Mouse (Mus musculus) layer of hippocampus, adult 18-20 months (tissue): Measurements from ENCODE around the gene Znrd1as. TPM values are rescaled to one million over a fixed set of nuclear protein-coding genes. Genes with fewer than 3 reads are reported as not detected.
A peak's percentile ranks its signal among the peaks of the same experiment; 100 is the strongest.

Source experiments
- DNase-seq, 2 experiments: peaks; one replicate each; pipeline ENCODE4 v3.0.0; 2022; ENCODE audit warnings: low spot score in 2 of 2
- long read RNA-seq: library from polyadenylated mRNA; stranded (forward); transcript quantifications from one replicate; pipeline ENCODE4 v2.0.0, GENCODE M21; 2021
- total RNA-seq, 2 experiments: library from RNA; stranded (reverse); gene quantifications; 2 replicates each; pipeline ENCODE4 v1.2.3; 2021

Gene Znrd1as
- 1 to 10 TPM; 5.6 to 7.2 TPM for total RNA-seq
- long read RNA-seq, partial matches to known transcripts, result 0 of 1 reads
- long read RNA-seq, other reads (novel, unspliced or antisense), result 0 of 1 reads

DNA sequence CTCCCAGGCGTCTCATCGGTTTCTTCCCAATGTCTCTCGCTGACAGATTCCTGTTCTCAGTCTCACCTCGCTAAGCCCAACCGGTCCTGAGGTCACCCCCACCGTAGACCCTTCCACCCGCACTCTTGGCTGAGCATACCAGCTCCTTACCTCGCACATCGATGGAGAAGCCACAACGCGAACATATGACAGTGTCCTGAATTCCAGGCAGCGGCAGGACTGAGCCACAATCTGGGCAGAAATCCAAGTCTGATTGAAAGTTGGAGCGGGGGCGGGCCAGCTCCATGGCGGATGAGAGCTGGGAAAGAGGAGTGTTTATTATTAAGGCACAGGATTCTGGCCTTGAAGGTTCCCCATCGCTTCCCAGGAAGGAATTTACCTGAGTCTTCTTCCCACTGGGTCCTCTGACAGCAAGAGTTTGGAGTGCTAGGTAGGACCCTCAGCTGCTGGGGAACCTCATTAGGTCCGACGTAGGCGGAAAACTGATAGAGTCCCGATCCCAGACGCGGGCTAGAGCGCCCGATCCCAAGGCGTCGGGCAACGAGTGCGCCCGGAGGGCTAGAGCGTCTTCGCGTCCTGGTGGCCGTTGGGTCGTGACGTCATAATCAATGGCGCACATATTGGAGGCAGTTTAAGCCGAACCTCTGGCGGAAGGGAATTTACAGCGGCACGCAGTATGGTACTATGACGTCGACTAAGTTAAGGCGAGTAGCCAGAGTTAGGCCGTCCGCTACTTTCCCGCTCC lies at the start of gene Znrd1as, which contains the start of gene Znrd1:
Znrd1as (plus strand) TSS at position 594 of the 745 bp plus-strand sequence.
Znrd1 (minus strand) TSS at position 561 of the 745 bp plus-strand sequence.
- DNase-seq, result peak; percentile 94 to 98

DNA sequence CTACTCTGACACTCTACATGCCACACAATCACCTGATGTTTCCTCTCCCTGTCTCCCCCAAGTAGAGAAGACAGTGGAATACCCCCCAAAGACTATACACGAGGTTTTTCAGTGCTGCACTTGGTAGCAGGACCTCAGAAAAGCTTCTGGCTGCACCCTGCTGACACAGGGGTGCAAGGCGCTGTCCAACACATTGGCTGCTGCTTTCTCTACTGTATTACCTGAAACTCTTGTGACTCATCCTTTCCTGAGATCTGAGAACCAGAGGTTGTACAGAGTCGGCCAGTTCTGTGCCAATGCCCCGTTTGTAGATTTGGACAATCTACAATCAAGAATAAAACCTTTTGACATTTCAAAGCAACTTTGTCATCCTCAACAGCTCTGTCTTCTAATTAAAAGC lies 48.6 kb upstream of the Znrd1as start:
- no peak for DNase-seq

DNA sequence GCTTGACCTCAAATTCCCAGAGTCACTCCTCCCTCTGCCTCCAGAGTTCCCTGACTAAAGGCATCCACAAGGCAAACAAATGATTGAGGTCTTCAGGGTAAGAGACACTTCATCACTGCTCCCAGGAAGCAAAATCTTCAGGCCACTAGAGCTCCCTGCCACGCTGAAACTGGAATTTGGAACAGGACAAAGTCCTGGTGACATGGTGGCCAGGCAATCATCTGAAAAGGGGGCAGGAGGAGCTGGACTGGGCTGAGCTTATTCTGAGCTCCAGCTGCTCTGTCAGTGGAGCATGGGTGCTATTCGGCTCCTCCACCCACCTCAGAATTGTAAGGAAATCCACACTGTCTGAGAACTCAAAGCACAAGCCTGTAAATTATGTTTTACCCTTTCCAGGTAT lies 46.4 kb upstream of the Znrd1as start:
- no peak for DNase-seq

DNA sequence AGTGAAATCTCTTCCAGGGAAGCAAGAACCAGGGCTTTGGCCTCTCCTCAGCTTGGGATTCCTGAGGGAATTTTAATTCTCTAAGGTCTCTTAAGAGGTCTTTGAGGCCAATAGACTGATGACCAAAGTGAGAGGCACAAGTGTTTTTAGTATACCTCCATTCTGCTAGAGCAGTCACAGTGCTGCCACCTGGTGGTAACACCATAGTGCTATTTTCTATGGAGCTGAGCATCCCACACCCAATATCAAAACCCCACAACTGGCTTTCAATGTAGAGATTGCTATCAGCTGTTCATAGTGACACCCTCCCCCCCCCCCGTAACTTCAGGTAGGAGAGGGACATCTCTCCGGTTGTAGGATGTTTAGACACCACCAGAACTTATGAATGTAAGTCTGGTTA lies 44.3 kb upstream of the Znrd1as start:
- DNase-seq, result peak; percentile 56 to 90

DNA sequence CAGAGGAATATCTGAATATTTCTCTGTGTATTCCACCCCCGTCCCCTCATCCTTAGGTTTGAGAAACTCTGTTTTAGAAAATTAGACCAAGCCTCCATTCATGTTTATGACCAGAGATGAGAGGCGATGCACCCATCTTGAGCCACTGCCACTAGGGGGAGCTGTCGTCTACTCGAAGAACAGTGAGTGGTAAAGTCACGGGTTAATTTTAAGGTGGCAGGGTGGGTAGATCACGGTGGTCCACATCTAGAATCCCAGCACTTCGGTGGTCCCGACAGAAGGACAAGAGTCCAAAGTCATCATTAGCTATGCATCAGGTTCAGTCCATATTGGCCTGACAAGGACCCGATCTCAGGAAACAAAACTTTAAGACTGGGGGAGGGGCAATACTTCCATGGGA lies 43.3 kb upstream of the Znrd1as start:
- peak; percentile 16 to 75 for DNase-seq

DNA sequence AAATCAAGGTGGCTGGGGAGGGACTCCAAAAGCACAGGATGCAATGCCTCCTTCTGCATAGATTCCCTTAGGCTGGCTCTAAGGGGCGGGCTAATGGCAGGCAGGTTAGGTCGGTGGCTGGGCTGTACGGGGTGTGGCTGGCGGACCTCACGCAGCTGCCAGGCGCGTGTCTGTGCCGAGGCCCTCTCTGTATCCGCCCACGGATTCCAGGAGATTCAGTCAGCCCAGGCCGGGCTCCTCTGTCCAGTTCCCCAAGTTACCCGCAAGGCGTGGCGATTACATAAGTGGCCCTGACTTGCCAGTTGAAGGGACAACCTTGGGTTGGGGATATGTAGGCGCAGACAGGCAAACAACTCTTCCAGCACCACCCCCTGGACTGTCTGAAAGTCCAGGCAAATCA lies 38.2 kb upstream of the Znrd1as start:
- no peak for DNase-seq

DNA sequence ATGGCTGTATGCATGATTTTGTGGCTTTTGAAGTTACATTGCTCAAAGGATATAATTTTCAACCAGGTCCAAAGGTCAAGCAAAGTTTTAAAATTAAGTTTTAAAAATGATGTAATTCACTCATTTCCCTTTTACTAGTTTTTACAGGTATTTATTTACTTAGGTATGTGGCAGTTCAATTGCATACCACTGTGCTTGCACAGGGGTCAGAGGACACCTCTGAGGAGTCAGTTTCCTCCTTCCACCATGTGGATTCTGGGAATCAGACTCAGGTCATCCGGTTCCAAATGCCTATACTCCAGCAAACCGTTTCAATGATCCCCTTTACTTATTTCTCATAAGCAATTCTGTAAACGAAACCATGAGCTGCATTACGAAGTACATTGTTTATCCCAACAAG lies 35.7 kb upstream of the Znrd1as start:
- no peak for DNase-seq

DNA sequence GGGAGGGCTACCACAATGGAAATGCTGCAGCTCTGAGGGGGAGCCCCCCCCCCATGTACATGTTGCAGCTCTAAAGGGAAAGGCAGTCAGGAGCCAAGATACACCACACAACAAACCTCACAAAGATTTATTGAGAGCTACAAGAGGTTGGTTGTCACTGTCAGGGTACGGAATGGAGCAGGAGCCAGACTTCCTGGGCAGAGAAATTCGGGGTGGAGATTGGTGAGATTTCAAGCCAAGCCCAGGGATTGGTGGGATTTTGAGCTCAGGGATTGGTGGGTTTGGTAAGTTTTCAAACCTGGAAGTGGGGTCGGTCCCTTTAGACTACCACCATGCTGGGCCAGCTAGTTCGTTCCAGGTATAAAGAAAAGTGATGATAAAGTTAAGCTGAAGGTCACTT lies 34.9 kb upstream of the Znrd1as start:
- DNase-seq, result no peak

DNA sequence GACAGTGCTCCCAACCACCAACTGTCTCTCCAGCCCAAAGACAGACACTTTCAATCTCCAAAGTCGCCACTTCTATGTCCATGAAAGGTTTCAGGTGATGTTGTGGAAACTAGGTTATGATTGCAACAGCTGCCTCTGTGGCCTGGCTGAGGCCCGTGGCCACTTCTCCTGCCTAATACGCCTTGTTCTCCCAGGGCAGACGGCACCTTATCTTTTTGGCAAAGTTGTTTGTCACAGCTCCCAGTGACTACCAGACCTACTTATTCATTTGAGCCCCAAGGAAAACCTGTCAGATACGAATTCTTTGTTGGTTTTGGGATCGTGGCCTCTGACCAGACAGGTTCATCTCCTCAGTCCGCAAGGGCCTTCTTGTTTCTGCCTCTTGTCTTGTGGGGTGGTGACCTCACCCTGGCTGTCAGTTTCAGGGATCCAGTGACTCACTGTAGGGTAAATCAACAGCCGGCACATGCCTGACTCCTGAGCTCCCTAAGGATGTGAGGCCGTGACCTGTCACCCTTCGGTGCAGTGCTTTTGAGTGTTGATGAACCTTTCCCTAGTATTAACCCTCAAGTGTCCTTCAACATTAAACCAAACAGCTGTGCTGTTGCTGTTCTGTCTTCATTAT lies 30.8 kb upstream of the Znrd1as start:
- no peak for DNase-seq

DNA sequence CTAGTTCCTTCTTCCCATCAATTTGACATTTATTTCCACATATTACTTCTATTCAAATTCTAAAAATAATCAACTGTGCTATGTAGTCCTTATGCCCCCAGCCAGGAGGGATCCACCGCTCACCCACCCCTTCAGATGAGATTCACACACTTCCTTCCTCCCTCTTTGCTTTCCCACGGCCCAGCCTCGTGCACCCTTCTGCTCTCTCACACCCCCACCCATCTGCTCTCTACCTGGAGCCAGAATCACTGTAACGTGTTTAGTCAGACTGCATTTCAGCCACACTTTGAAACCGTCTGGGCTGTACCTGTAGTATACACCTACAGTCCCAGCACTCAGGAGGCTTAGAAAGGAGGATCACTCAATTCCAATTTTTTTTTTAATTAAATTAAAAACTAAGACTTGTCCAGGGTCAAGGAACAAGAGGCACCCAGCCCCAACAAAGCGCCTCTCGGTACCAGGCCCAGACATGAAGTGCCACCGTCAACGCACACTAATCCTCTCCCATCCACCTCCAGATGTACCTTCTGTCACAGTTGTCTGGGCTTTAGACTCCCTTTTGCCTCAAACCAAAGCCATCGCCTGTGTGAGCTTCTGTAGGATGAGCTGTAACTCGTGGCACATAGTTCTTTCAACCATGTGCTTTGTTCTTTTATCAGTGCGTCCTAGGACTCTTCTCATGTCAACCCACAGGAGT lies 29.0 kb upstream of the Znrd1as start:
- DNase-seq, result no peak

DNA sequence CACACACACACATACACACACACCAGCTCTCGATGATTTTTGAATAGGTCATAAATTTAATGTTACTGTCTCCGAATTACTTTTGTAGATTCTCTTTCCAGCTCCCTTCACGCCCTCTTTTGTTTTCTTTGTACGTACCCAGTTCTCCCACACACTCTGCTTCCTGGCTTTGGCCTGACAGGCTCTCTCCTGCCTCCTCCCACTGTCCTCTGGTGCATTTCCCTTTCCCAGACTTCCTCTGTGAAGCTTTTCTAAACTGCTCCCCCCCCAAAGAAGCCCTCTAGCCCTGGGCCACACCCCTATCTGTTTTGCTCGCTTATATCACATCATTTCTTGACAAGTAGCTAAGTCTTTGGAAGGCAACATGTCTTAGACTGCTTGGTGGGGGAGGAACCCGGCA lies 28.2 kb upstream of the Znrd1as start:
- DNase-seq, result no peak

DNA sequence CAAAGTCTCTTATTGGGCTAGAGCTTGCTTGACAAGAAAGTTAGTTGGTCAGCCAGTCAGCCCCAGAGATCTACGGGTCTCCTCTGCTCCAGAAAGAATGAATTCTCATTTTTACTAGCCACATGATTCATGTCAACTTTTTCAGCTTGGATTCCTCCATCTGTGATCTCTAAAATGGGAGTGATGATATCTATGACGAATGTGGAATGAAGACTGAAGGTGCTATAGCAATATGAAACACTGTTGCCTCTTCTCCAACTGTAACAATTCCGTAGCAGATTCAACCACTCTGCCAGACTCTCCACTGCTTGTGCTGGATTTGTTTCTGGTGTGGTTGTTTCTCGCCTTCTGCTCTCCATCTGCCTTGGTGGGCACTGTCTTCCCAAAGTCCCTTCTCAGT lies 27.3 kb upstream of the Znrd1as start:
- no peak for DNase-seq

DNA sequence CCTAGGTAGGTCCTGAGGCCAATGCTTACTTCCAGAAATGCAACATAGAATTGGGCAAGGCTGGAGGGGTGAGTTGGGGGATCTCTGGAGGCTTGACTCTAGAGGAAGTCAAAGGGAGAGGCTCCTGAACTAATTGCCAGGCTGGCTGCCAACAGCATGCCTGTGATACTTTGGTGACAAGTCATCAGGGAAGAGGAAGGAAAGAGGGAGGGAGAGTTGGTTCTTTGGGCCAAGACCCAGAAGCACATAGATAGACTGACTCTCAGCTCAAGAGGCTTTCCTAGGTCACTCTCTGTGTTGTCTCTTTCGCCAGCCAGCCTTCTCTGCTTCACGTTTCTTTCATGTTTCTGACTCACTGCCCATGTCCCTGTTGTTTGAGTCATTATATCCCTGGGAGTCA lies 26.6 kb upstream of the Znrd1as start:
- no peak for DNase-seq

DNA sequence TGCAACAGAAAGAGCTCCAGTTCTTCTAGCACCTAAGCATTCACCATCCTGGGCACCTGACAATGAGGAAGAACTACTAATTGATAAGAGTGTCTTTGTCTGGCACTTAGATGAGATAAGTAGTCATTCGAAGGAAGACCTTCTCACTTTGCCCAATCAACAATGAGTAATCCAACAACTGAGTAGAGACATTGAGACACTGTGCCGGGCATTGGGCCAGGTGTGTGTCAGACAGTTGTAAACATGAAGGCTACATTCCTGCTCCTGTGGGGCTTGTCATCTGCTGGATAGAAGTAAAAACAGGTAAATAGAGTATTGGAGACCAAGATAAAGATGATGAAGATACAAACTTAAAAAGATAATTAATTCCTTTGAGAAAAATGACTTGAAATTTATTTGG lies 20.3 kb upstream of the Znrd1as start:
- no peak for DNase-seq

DNA sequence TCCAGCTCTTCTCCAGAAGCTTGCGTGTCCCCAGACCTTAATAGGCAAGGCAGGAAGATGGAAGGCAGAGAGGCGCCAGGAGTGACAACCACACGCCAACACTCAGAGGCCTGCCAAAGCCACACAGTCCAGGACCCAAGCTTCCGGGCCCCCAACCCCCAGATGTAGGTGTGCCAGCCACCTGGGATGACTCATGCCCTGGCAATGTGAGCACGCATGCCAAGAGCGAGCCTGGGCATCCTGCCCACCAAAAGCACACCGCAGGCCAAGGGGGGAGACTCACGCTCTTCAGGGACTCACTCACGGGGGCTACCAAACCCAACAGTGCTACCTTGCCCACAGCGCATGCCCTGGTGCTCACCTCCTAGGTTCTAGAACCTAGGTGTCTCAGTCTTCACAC lies 16.0 kb upstream of the Znrd1as start:
- peak in 1 of 2 experiments; percentile 53 for DNase-seq

DNA sequence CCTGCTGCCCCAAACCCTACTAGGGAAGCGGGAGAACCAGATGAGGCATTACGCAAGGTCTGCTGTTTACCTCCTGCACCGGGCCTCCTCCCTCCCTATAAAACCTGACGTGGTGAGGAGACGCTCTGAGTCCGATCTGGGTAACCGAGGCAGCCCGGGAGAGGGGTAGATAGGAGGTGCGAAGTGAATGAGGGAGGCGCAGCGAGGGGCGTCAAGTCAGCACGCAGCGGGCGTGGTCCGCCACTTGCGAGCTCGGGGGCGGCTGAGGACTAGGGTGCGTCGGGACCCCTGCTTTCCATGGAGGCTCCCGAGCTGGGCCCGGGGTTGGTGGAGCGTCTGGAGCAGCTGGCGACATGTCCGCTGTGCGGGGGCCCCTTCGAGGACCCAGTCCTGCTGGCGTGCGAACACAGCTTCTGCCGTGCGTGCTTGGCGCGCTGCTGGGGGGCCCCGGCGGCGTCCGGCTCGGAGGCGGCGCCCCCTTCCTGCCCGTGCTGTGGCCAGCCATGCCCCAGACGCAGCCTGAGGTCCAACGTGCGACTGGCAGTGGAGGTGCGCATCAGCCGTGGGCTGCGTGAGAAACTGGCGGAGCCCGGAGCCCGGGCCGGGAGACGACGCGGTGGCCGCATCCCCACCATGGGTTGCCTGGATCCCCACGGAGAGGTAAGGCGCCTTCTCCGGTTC lies 15.5 kb upstream of the Znrd1as start, which contains the start of gene Rnf39:
Rnf39 (plus strand) TSS at position 128 of the 681 bp plus-strand sequence.
- DNase-seq, result peak in 1 of 2 experiments; percentile 41

DNA sequence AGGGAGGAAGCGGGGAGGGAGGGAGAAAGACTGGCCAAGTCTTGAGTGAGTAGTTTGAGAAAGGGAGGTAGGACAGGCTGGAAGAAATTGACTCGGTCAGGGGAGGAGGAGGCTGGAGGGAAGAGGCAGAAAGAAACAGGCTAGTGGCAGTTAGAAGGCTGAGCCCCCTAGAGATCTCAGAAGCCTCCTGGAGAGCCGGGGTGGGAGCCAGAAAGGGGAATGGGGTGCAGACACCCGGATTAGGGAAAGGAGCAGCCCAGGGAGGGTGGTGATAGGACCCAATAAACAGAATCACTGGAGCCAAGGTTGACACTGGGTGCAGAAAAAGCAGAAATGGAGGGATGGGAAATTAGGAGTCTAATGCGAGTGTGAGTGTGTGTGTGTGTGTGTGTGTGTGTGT lies 14.7 kb upstream of the Znrd1as start:
- DNase-seq, result no peak

DNA sequence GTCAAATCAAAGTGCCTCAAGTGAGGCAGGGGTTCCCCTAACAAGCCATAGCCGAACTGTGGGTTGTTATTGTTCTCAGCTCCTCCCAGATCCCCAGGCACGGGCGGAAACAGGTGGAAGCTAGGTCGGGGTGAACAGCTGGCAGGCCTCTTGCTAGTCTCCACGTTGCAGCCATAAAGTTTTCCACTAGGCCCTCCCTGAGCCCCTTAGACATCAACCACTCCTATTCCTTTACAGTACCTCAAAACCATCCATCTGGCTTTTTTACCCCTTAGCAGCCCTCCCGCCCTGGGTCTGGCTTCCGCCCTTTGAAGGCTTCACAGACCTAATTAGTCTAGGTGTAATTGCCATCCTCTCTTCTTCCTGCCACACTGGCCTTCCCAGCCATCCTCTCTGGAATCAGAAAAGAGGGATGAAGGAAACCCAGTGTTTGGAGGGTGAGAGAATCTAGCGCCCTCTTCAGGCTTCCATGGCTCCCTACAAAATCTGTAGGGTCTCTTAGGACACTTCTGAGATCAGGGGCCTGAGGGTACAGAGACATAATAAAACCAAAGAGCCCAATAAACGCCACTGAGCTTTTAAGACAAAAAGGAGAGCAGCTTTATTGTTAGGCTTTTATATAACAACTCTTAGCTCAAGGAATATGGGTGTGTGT lies 14.1 kb upstream of the Znrd1as start:
- peak in 1 of 2 experiments; percentile 46 for DNase-seq

DNA sequence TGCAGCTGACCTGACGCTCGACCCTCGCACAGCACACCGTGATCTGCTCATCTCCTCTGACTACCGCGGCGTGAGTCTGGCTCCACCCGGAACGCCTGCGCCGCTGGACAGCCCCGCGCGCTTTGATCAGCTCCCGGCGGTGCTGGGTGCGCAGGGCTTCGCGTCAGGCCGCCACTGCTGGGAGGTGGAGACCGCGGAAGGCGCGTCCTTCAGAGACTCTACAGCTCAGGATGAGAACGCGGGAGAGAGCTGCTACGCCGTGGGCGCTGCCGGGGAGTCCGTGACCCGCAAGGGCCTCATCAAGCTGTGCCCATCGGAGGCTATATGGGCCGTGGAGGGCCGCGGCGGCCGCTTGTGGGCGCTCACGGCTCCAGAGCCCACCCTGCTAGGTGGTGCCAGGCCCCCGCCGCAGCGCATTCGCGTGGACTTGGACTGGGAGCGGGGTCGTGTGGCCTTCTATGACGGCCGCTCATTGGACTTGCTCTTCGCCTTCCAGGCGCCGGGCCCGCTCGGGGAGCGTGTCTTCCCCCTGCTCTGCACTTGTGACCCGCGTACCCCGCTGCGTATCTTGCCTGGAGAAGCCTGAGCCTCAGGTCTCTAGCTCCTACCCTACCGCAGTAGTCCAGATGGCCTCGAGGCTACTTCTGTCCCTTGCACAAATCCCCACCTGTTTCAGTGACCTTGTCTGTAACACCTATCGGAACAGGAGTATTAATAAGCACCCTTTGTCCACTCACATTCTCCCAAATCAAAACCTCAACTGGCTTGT lies 11.2 kb upstream of the Znrd1as start:
- DNase-seq, result peak; percentile 52 to 63

DNA sequence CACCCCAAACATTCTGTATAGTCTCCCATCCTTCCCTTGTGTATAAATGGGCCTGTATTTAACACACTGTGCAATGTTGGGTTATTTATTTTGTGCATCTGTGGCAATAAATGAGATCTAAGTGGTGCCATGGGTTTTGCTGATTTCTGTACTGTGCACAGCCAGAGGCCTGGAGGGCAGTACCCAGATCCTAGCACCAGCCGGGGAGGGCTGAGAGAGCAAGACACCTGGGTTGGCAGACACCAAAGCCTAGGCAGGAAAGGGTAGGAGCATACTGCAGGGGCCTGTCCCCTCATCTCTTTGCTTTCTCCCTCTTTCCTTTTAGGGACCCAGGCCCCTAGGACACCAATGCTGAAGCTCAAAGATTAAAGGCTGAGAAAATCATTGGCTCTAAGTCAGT lies 10.1 kb upstream of the Znrd1as start:
- DNase-seq, result no peak
